Mouse (Mus musculus) bone marrow macrophage, adult 2 months (primary cell): ENCODE data around the gene Pax8.

Experiments
- CTCF ChIP-seq: IDR thresholded peaks from 2 replicates; pipeline ENCODE4 v1.5.1; 2012; ENCODE audit warnings: low read depth, mild to moderate bottlenecking, low read length, moderate library complexity
- POLR2A ChIP-seq: IDR thresholded peaks from 2 replicates; pipeline ENCODE4 v1.6.1; 2012; ENCODE audit warnings: mild to moderate bottlenecking, low read depth, low read length, borderline replicate concordance

DNA sequence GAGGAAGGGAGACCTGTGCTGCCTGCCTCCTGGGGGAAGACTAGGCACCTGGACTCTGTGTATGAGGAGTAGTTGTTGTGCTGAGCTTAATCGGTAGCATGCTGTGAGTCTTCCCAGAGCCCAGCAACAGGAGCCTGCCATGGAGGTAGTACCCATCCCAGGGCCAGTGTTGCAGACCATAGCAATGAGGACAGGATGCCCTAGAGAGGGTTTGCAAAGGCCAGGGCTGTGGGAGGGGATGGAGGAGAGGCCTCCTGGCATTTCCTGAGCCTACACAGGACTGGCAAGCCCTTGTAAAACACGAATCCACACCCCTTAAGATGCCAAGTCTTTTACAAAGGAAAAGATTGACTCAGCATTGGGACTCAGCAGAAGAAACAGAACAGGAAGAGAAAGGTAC is 58.3 kb downstream of the Pax8 start:
- TF ChIP-seq CTCF, result no peak
- TF ChIP-seq POLR2A, result no peak
